Mouse (Mus musculus): ENCODE results near the gene Tprgl.

Tprgl gene

GRCm38 (mm10) chr4:154159961-154160537 is 417 bp downstream of the Tprgl start:
- no peak for DNase-seq (ENCODE audit: low spot score)

- peak; percentile 57 for DNase-seq (ENCODE audit: low spot score)
Measured at GRCm38 (mm10) chr4:154159002-154159401, 1.5 kb downstream of the Tprgl start.

GRCm38 (mm10) chr4:154157970-154158662 is 2.4 kb downstream of the Tprgl start:
- DNase-seq (ENCODE audit: low spot score), result no peak

- no peak for DNase-seq (ENCODE audit: low spot score)
Measured at GRCm38 (mm10) chr4:154156050-154156449, 4.4 kb downstream of the Tprgl start.

- DNase-seq (ENCODE audit: low spot score), result no peak
Measured at GRCm38 (mm10) chr4:154154104-154154503, 6.4 kb downstream of the Tprgl start.

- no peak for DNase-seq (ENCODE audit: low spot score)
Measured at GRCm38 (mm10) chr4:154146342-154146741, 14.1 kb downstream of the Tprgl start.

GRCm38 (mm10) chr4:154144712-154145111 is 15.8 kb downstream of the Tprgl start:
- DNase-seq (ENCODE audit: low spot score), result no peak

- peak; percentile 59 for DNase-seq (ENCODE audit: low spot score)
Measured at GRCm38 (mm10) chr4:154142211-154143040, 18.0 kb downstream of the Tprgl start, which contains the start of gene Wrap73. Gene Wrap73 (plus strand): TSS chr4:154142372.

- no peak for DNase-seq (ENCODE audit: low spot score)
Measured at GRCm38 (mm10) chr4:154141009-154141867, 19.2 kb downstream of the Tprgl start.

GRCm38 (mm10) chr4:154140213-154141008 is 20.1 kb downstream of the Tprgl start:
- DNase-seq (ENCODE audit: low spot score), result no peak

GRCm38 (mm10) chr4:154140182-154140212 is 20.5 kb downstream of the Tprgl start, which contains the start of gene Trp73:
Gene Trp73 (minus strand): TSS chr4:154140208.
- no peak for DNase-seq (ENCODE audit: low spot score)

- no peak for DNase-seq (ENCODE audit: low spot score)
Measured at GRCm38 (mm10) chr4:154139671-154140181, 20.7 kb downstream of the Tprgl start.

- DNase-seq (ENCODE audit: low spot score), result no peak
Measured at GRCm38 (mm10) chr4:154137139-154137538, 23.3 kb downstream of the Tprgl start.

- DNase-seq (ENCODE audit: low spot score), result no peak
Measured at GRCm38 (mm10) chr4:154134803-154135202, 25.7 kb downstream of the Tprgl start.

GRCm38 (mm10) chr4:154131894-154132293 is 28.6 kb downstream of the Tprgl start:
- DNase-seq (ENCODE audit: low spot score), result no peak

GRCm38 (mm10) chr4:154129950-154130349 is 30.5 kb downstream of the Tprgl start:
- no peak for DNase-seq (ENCODE audit: low spot score)

- no peak for DNase-seq (ENCODE audit: low spot score)
Measured at GRCm38 (mm10) chr4:154127273-154127672, 33.2 kb downstream of the Tprgl start.

- DNase-seq (ENCODE audit: low spot score), result no peak
Measured at GRCm38 (mm10) chr4:154125202-154125601, 35.3 kb downstream of the Tprgl start.

GRCm38 (mm10) chr4:154123553-154123952 is 36.9 kb downstream of the Tprgl start:
- no peak for DNase-seq (ENCODE audit: low spot score)

GRCm38 (mm10) chr4:154122374-154122773 is 38.1 kb downstream of the Tprgl start:
- no peak for DNase-seq (ENCODE audit: low spot score)

GRCm38 (mm10) chr4:154121800-154122199 is 38.7 kb downstream of the Tprgl start:
- DNase-seq (ENCODE audit: low spot score), result no peak

GRCm38 (mm10) chr4:154119208-154119607 is 41.3 kb downstream of the Tprgl start:
- no peak for DNase-seq (ENCODE audit: low spot score)

Measured in urinary bladder, postnatal 10 days (tissue).